Comparison of ENCODE assay signal across 11 mouse cellular contexts in the genomic region with DNA sequence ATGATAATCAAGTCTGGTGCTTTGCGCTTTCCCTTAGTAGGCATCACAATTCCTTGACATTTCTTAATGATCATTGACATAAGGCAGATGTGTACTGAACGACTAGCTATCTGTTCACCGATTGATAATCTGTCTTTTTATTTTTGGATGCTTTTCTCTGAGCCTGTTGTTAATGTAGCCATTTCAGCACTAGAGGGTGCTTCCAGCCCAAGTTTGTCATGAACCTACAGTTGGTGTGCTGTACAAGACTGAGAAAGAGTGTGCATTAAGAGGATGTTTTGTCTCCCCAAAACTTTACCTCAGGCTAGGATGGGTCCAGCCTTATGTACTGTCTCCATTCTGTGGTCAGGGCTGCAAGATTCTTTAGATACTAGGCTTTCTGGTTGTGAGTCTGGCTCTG.
A peak's percentile ranks its signal among the peaks of the same experiment; 100 is the strongest.
DNase-seq lines count a peak whose midpoint lies in the region; ATAC-seq and TF ChIP-seq lines count a peak whose summit lies in the region.
"Had no signal": no experiment of that assay in that cellular context is flagged by ENCODE, and none has a peak within 500 bp of the region (broad histone marks: within the 10 kb centered on the region; RNA-seq: fewer than 3 reads in every experiment).

No protein-coding gene starts in this region.

- peak; percentile 12 for DNase-seq in embryo, embryonic 11 days
- DNase-seq in embryo, embryonic 10.5 days (ENCODE audit: low spot score) = no peak
- peak; percentile 11 for DNase-seq in kidney, postnatal 10 days
- DNase-seq in kidney, adult 18-20 months = no peak
- peak; percentile 0 for DNase-seq in retina, adult 2 months (ENCODE audit: low read depth, low spot score)
- no peak for DNase-seq in retina, embryonic 14.5 days (ENCODE audit: low spot score)
- DNase-seq in stomach, postnatal 0 days (ENCODE audit: low spot score) = no peak
- DNase-seq in spleen, adult 18-20 months = no peak

- no peaks in the 10 kb centered on the region for H3K4me1 ChIP-seq in stomach, postnatal 0 days (replicated peaks; ENCODE audit: control insufficient read depth, insufficient read depth)
- H3K4me1 ChIP-seq: intestine, embryonic 15.5 days; liver, embryonic 15.5 days had no signal

- no peaks in the 10 kb centered on the region for H3K36me3 ChIP-seq in stomach, postnatal 0 days (ENCODE audit: control insufficient read depth, insufficient read depth, low read length)
- H3K36me3 ChIP-seq: intestine, embryonic 15.5 days; liver, embryonic 15.5 days had no signal

- no peak for TF ChIP-seq EP300 in stomach, postnatal 0 days (optimal IDR thresholded peaks at IDR 0.05)

- no peak overlapping the region for H3K27ac ChIP-seq in stomach, postnatal 0 days (replicated peaks)
- H3K27ac ChIP-seq: intestine, embryonic 15.5 days; liver, embryonic 15.5 days had no signal

- no peaks in the 10 kb centered on the region for H3K27me3 ChIP-seq in stomach, postnatal 0 days (ENCODE audit: control insufficient read depth, insufficient read depth, low read length)
- H3K27me3 ChIP-seq: intestine, embryonic 15.5 days; liver, embryonic 15.5 days had no signal

- no peak overlapping the region for H3K4me2 ChIP-seq in stomach, postnatal 0 days (replicated peaks; ENCODE audit: low read depth)
- H3K4me2 ChIP-seq: heart, embryonic 11.5 days; intestine, embryonic 15.5 days; liver, embryonic 15.5 days had no signal

- no peak overlapping the region for H3K4me3 ChIP-seq in stomach, postnatal 0 days (ENCODE audit: low read depth, low read length)
- H3K4me3 ChIP-seq: intestine, embryonic 15.5 days; liver, embryonic 15.5 days had no signal

- ATAC-seq in stomach, postnatal 0 days (ENCODE audit: low FRiP score, low TSS enrichment) = no peak
- ATAC-seq: intestine, embryonic 15.5 days had no signal

- no peak overlapping the region for H3K9ac ChIP-seq in stomach, postnatal 0 days (ENCODE audit: low read length)
- H3K9ac ChIP-seq: intestine, embryonic 15.5 days; liver, embryonic 15.5 days had no signal

- WGBS in stomach, postnatal 0 days = 72% methylated on average over 3 of the region's 3 CpGs

- no peaks in the 10 kb centered on the region for H3K9me3 ChIP-seq in stomach, postnatal 0 days (ENCODE audit: control insufficient read depth, low read length)
- H3K9me3 ChIP-seq: intestine, embryonic 15.5 days; liver, embryonic 15.5 days had no signal

- TF ChIP-seq CTCF in stomach, postnatal 0 days (IDR thresholded peaks at IDR 0.05; ENCODE audit: low read depth) = peak; percentile 67

Comparison
In these comparisons a context has a peak if more than half of its experiments do, and no peak if none do; other contexts are left out.
1. DNase-seq: peak in embryo, embryonic 11 days (single experiment), kidney, postnatal 10 days (single experiment) and retina, adult 2 months (single experiment); none in embryo, embryonic 10.5 days (single experiment), kidney, adult 18-20 months (single experiment), retina, embryonic 14.5 days (single experiment), stomach, postnatal 0 days (single experiment) and spleen, adult 18-20 months (0 of 2).